Mouse (Mus musculus) adrenal gland, adult 18-20 months (tissue): ENCODE data around the gene Antxr1. TPM values are rescaled to one million over a fixed set of nuclear protein-coding genes. Genes with fewer than 3 reads are reported as not detected.
A peak's percentile ranks its signal among the peaks of the same experiment; 100 is the strongest.
"Not testable (repeated sequence)": the region's sequence is repeated elsewhere in the genome, so short reads cannot be mapped to it uniquely, and the experiment has no call there.

Source experiments
- DNase-seq, 2 experiments: peaks; one replicate each; pipeline ENCODE4 v3.0.0; 2021 to 2022; ENCODE audit warnings: low spot score in 2 of 2
- total RNA-seq, 2 experiments: library from RNA; stranded (reverse); gene quantifications; 1 replicate in 1 of 2; 2 replicates in 1 of 2; pipeline ENCODE4 v1.2.3; 2021

Gene Antxr1
- total RNA-seq, 2 experiments from 2014 or later = 9.4 to 20.1 TPM

DNA sequence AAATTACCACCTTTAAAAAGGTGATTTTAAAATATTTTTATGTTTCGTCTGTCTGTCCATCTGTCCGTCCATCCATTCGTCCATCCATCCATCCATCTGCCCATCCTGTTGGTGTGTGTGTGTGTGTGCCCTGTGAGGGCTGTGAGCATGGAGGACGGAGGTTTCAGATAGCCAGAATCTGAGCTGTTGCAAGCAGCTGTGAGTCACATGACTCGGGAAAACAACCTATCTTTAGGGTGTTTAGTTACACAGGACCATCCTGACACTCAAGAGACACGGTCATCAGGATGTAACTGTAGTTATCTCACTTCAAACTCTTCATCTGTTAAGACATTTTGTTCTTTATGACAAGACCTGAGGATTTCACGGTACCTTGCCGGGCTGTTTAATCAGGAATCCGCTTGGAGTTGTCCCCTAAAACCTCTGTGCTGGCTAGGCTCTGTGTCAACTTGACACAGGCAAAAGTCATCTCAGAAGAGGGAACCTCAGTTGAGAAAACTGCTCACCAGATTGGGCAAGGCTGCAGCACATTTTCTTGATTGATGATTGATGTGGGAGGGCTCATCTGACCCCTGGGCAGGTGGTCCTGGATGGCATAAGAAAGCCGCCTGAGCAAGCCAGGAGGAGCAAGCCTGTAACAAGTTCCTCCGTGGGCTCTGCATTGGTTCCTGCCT is 231.4 kb downstream of the Antxr1 start, which contains the start of gene D6Ertd527e:
D6Ertd527e (plus strand) TSS at position 624 of the 674 bp plus-strand sequence.
- no peak for DNase-seq

DNA sequence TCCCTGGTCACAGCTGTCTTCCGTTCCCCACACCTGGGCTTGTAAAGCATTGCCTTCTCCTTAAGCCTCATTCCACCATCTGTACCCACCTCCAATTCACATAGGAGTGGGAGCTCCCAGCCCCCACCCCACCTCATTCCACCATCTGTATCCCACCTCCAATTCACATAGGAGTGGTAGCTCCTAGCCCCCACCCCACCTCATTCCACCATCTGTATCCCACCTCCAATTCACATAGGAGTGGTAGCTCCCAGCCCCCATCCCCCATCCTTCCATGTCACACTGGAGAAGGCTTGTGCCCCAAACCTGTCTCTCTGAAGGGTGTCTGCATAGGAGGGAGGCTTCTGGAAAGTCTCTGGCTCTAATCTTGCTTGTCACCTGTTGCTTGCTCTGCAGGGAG is 232.3 kb downstream of the Antxr1 start:
- DNase-seq = no peak

DNA sequence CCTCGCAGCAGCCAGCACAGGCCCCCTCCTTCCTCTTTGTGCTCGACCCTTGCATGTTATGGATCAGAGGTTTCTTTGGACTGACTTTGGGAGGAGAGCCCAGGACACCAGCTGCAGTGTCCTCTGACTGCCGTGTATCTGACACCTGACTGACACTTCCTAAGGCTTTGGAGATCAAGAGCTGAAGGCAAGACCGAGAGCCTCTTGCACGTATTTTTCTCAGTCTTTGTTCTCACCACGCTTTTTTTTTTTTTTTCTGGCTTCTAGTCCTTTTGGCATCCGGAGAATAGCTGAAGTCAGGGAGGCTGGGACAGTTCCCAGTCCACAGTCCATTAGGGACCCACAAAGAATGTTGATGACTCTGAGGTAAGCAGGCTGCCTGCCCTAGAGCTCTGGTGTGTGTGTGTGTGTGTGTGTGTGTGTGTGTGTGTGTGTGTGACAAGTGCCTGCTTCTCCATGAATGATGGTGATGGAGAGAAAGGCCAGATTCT is 233.2 kb downstream of the Antxr1 start:
- no peak for DNase-seq

DNA sequence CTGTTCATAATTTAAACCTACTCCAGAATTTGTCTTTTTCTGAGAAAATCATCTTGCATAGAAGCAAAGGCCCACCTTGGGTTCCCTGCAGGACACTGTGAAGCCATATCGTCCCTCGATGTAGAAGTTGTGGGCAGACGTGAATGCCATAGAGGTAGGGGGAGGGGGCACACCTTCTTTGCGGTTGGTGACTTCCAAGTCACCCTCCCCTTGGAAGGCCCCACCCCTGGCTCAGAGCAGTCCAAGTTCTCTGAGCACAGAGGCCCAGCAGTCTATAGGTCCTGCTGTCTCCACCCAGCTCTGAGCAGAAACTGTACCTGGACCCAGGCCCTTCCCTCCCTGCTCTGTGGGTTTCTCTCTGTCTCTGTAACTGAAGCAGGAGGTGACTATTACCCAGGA is 233.7 kb downstream of the Antxr1 start:
- DNase-seq = no peak

DNA sequence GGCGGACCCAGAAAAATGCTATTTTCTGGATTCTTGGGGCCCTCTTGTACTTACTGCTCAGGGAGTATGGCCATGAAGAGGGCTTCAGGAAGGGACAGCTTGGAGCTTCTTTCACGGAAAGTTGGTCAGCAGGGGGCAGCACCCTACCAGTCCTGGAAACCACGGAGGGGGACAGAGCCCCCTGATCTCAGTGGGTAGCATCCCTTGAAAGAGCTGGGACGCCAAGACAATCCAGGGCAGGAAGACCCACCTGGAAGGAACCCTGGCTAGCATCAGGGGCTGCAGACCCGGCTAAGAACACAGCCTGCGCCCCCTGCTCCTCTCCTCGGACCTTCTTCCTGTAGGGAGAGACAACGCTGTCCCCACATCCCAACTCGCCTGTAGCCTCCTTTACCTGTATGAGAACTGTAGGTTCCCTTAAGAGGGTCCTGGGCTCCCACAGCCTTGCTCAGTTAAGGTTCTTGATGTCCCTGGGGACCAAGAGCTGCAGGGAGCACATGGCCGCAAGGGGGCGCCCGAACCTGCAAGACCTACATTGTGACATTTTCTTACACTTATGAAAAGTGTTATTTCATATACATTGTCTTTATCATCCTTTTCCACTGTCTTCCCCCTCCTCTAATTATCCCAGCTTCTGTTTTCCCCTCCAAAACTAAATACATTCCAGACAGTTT is 234.2 kb downstream of the Antxr1 start:
- DNase-seq = peak; percentile 88 to 89

DNA sequence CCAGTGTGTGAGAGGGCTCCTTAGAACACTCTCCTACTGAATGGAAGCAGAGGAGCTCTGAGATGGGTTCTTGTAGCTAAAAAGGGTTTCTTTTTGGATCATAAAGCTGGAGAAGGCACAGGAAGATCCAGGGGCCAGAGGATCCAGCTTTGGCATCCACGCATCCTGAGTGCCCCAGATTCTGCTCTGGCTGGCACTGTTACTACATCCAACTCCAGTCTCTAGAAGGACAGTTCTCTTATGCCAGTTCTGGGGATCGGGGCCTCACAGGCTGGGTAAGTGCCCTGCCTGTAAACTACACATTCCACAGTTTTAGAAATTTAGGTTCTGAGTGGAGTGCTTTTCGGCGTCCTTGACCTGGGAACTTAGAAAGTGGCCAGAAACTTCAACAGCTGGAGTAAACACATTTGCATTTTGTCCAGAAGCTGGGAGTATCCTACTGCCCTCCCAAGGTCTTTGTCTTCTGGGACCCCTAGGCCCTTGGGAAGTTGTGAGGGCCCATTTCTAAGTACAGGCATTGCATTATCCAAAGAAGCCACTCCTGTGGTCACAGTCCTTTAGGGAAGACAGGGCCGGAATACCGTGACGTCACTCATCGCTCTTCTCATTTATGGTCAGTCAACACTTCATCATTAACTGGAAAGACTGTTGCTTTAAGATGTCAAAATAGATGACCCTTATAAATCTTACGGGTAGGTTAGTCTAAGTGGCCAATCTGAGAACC is 235.2 kb downstream of the Antxr1 start:
- DNase-seq = no peak

DNA sequence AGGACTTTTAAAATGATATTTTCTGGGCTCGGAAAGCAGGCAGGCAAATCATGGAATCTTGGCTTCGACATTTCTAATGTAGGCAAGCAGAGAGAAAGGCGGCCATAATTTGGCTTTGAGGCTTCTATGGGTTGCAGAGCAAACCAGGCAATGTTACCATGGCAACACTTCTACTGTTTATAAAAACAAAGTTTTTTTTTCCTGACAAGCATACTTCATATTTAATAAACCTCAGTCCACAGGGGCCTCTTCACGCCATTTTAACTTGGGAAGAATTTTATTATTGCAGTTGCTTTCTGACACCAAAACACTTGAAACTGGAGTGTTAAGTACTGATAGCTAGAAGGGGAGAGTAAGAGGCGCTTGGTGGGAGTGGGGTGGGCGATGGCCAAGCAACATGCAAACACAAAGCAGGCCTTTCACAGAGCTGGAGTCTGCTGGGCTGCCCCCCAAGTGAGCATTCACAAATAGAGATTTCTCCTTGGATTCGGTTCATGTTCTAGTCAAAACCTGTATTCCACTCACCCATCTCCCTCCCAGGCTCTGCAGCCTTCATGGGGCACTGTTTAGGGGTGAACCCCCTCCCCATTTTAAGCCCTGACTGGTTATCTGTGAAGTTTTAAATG is 235.8 kb downstream of the Antxr1 start:
- DNase-seq = no peak

DNA sequence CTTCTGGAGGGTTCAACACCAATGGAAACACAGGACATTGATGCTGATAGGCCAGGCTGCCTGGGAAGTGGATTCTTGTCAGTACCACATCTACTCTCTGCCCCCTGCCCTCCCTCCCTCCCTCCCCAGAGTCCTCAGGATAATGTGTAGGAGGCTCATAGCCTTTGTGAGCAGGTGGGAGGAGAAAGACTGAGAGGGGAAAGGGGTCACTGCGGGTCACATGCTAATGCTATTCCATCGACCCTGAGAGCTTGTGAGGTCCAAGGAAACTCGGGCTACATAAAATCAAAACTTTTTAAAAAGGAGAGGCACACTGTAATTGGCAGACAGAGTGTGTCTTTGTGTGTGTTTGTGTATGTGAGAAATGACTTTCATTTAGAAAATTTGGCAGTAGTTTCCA is 236.4 kb downstream of the Antxr1 start:
- no peak for DNase-seq

DNA sequence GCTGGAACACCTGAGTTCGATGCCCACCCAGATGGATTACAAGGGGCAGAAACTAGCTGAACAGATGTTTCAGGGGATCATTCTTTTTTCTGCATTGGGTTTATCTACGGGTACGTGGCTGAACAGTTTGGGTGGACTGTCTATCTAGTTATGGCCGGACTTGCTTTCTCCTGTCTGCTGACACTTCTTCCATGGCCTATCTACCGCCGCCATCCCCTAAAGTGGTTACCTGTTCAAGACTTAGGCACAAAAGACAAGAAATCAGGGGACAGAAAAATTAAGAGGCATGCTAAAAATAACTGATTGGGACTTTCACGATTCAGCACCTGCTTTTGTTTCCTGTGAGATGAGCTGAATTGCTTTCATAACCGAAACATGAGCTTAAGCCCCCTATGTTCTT is 242.0 kb downstream of the Antxr1 start:
- not testable (repeated sequence) for DNase-seq

DNA sequence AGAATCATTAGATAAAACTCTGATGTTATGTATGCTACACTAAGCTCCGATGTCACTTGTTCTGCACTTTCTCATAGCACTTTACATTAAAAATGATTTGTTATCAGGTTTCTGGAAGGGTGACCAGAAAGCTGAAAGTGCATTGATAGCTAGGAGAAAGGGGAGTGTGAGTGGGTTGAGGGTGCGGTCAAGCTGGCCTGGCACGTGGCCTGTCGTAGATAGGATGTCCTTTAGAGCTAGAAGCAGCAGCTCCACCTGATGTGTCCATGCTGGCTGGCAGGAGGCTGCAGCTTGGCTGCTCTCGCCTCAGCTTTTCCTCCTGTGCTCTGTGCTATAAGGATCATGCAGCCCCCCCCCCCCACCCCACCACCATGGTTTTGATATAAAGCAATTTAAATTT is 243.1 kb downstream of the Antxr1 start:
- no peak for DNase-seq

DNA sequence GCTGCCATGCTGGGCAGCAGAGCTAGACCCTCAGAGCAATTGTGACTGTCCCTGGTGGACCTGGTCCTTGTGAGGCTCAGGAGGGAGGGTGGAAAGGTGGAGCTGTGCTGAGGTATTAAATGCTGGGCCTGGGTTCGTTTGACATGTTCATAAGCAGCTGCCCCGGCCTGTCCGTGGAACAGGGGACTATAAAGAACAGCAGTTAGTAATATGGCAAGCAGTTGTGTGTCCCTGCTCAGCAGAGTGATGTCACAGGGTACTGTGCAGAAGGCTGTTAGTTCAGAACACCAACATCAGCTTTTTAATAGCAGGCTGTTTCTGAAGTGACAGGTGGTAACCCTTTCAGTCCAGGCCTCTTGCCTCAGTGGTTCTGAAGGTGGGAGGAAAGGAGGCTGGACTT is 244.7 kb downstream of the Antxr1 start:
- no peak for DNase-seq

DNA sequence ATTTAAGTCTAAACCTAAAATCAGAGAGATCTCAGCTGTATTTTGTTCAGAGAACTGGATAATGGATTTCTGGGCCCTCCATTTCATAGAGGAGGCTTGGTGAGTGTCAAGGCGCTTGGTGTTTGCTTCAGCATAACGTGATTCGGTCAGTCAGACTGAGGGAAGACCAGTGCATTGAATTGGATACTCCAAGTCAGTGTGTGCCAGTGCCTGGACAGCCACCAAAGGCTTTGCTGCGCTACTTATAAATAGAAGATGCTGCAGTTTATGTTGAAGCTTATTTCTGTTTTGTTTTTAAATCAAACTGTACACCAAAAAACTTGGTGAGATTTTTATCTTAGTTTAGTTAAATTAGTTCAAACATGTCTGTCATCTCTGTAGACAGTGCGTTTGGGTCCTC is 247.3 kb downstream of the Antxr1 start:
- no peak for DNase-seq

DNA sequence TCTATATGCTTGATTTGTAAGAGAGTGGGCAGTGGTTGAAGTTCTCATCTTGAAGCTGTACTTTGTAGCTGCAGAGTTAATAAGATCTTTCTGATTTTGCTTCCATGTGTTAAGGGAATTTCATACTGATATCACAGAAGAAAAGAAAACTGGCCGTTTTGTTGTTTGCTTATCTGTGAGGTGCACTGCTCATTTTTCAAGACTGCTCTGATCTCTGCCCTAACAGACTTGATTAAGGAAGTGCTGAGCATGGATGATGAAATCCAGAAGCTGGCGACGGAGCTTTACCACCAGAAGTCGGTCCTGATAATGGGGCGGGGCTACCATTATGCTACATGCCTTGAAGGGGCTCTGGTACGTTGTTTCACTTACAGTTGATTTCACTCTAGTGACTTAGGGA is 250.6 kb downstream of the Antxr1 start:
- no peak for DNase-seq

Other genes with a start within 250 kb of the Antxr1 start
- not detected for gene D6Ertd527e, start 231.1 kb downstream of the Antxr1 start, total RNA-seq
- gene Gkn1, start 15.1 kb upstream of the Antxr1 start, total RNA-seq = not detected
- gene Gkn2, start 37.5 kb upstream of the Antxr1 start, total RNA-seq = not detected
- gene Gkn3, start 53.1 kb upstream of the Antxr1 start, total RNA-seq = under 1 TPM; 0.74 to 0.99 TPM
- not detected for gene Bmp10, start 93.2 kb upstream of the Antxr1 start, total RNA-seq
- gene Arhgap25, start 197.4 kb upstream of the Antxr1 start, total RNA-seq = 1 to 10 TPM; 2.9 to 5.0 TPM